Mouse (Mus musculus) liver, postnatal 0 days (tissue): Measurements from ENCODE around the gene Hmgcs2. TPM values are rescaled to one million over a fixed set of nuclear protein-coding genes. Genes with fewer than 3 reads are reported as not detected.

Experiments
- ATAC-seq: fragments of 200-750 bp; cut with Nextera tagmentation; 2 replicates; pipeline ENCODE4 v1.8.0; 2017; ENCODE audit warnings: mild to moderate bottlenecking, moderate library complexity
- DNase-seq: peaks from one replicate; pipeline ENCODE4 v3.0.0-alpha.2; 2016
- H3K27ac ChIP-seq: fragments of 300-500 bp; sonication (generic); 2 replicates; pipeline ENCODE4 v1.5.1; 2014; ENCODE audit warnings: antibody characterized with exemption, moderate library complexity, mild to moderate bottlenecking, low read depth
- H3K27me3 ChIP-seq: fragments of 300-500 bp; sonication (generic); 2 replicates; pipeline ENCODE4 v1.6.1; 2014; ENCODE audit warnings: low read length, control low read depth, mixed read lengths; ENCODE audit not compliant: insufficient read depth
- H3K36me3 ChIP-seq: fragments of 300-500 bp; sonication (generic); replicated peaks from 2 replicates; pipeline ENCODE4 v1.6.1; 2014; ENCODE audit warnings: mild to moderate bottlenecking, control low read depth, low read length, moderate library complexity, mixed read lengths; ENCODE audit not compliant: insufficient read depth
- H3K4me1 ChIP-seq: fragments of 300-500 bp; sonication (generic); 2 replicates; pipeline ENCODE4 v1.6.1; 2014; ENCODE audit warnings: antibody characterized with exemption, mild to moderate bottlenecking, control low read depth; ENCODE audit not compliant: insufficient read depth
- H3K4me2 ChIP-seq: fragments of 300-500 bp; sonication (generic); 2 replicates; pipeline ENCODE4 v1.6.1; 2014; ENCODE audit warnings: low read depth, mild to moderate bottlenecking, low read length, moderate library complexity, mixed read lengths
- H3K4me3 ChIP-seq: fragments of 300-500 bp; sonication (generic); 2 replicates; pipeline ENCODE4 v1.5.1; 2014; ENCODE audit warnings: low read depth, low read length
- H3K9ac ChIP-seq: fragments of 300-500 bp; sonication (generic); replicated peaks from 2 replicates; pipeline ENCODE4 v1.6.1; 2014; ENCODE audit warnings: mild to moderate bottlenecking, moderate library complexity
- H3K9me3 ChIP-seq: fragments of 300-500 bp; sonication (generic); 2 replicates; pipeline ENCODE4 v1.6.1; 2016; ENCODE audit warnings: mild to moderate bottlenecking, control low read depth, low read length, mixed read lengths
- CTCF ChIP-seq: sonication (generic); IDR thresholded peaks from 2 replicates; pipeline ENCODE4 v1.5.1; 2016; ENCODE audit warnings: antibody characterized with exemption, low read depth
- EP300 ChIP-seq: IDR thresholded peaks from 2 replicates; pipeline ENCODE4 v1.6.1; 2016; ENCODE audit warnings: antibody characterized with exemption, low read depth, mild to moderate bottlenecking
- WGBS: fragments of 180-500 bp; shearing (Covaris S2); extraction: QIAGEN DNeasy Blood & Tissue Kit; methylation state at CpG from one replicate; pipeline ENCODE4 v1.1.7; 2014; ENCODE audit not compliant: insufficient replicate concordance; 5-methylcytosine and 5-hydroxymethylcytosine counted together
- polyA plus RNA-seq: library from polyadenylated mRNA; unstranded; fragments of >200 nt; fragmentation: Nextera tagmentation; extraction: Ambion mirVana; gene quantifications from 2 replicates; pipeline ENCODE4 v1.2.1, GENCODE M21; 2015

The Hmgcs2 gene
- polyA plus RNA-seq: 1,492 and 1,631 TPM in 2 replicates

DNA sequence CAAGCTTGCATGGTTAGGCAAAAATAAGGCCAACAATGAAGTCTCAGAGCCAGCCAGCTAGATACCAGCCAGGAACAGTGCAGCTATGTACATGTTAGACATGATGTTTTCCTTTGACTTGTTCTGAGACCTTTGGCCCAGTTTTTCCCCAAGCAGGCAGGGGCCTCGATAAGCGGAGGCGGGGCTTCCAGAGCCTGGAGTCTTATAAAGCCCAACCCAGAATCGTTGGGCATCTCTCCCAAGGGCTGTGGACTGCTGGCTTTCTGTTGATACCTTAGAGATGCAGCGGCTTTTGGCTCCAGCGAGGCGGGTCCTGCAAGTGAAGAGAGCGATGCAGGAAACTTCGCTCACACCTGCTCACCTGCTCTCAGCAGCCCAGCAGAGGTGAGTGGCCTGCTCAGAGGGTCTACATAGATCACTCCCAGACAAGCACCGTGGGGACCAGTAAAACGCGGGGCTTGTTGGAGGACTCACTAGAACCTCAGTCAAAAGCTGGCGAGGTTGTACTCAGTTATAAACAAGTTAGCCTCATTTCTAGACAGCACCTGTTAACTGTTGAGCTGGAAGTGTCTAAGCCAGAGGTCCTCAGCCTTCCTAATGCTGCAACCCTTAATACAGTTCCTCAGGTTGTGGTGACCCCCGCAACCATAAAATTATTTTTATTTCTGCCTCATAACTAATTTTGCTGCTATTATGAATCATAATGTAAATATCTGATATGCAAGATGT lies at the start of gene Hmgcs2:
TSS of gene Hmgcs2 (plus strand) at position 232 of the 729 bp plus-strand sequence.
- peak within 1 kb of the TSS; percentile 94 for H3K27ac ChIP-seq

GRCm38 (mm10) chr3:98233504-98233903 lies 46.7 kb upstream of the Hmgcs2 start:
- TF ChIP-seq EP300 (no peak), CTCF (no peak)

More for the DNA sequence above, at the start of gene Hmgcs2:
- ATAC-seq (peak; percentile 68), DNase-seq (peak; percentile 82)
- H3K27me3 ChIP-seq: no peaks in the 10 kb centered on the region
- no peaks in the 10 kb centered on the region for H3K36me3 ChIP-seq
- TF ChIP-seq CTCF (no peak), EP300 (peak; percentile 52; the same call in 1 of the 2 replicates)
- H3K4me2 ChIP-seq: peak within 1 kb of the TSS; percentile 61
- H3K9ac ChIP-seq: peak within 1 kb of the TSS; percentile 76
- 51% methylated on average over 14 of the region's 14 CpGs for WGBS
- H3K4me1 ChIP-seq: peaks cover 14% of the 10 kb centered on the region
- H3K4me3 ChIP-seq: peak within 1 kb of the TSS; percentile 51
- H3K9me3 ChIP-seq: no peaks in the 10 kb centered on the region

GRCm38 (mm10) chr3:98236266-98236665 lies 44.0 kb upstream of the Hmgcs2 start:
- Histone ChIP-seq H3K9me3 (no peaks in the 10 kb centered on the region), H3K27me3 (no peaks in the 10 kb centered on the region), H3K4me1 (peaks cover 9% of the 10 kb centered on the region; the same call in 1 of the 2 replicates), H3K9ac (no peak overlapping the region), H3K4me3 (no peak overlapping the region), H3K36me3 (no peaks in the 10 kb centered on the region), H3K27ac (peak overlapping the region; percentile 68), H3K4me2 (no peak overlapping the region)
- ATAC-seq: peak; percentile 91
- no peak for TF ChIP-seq EP300
- TF ChIP-seq CTCF: no peak
- WGBS: 61% methylated on average over 6 of the region's 6 CpGs
- DNase-seq: peak; percentile 27

More at GRCm38 (mm10) chr3:98233504-98233903, 46.7 kb upstream of the Hmgcs2 start:
- no peak overlapping the region for H3K4me2 ChIP-seq
- ATAC-seq (no peak), DNase-seq (no peak)
- no peaks in the 10 kb centered on the region for H3K27me3 ChIP-seq
- H3K4me1 ChIP-seq: peaks cover 6% of the 10 kb centered on the region; the same call in 1 of the 2 replicates
- no peaks in the 10 kb centered on the region for H3K36me3 ChIP-seq
- no peak overlapping the region for H3K27ac ChIP-seq
- H3K9ac ChIP-seq: no peak overlapping the region
- no peak overlapping the region for H3K4me3 ChIP-seq
- H3K9me3 ChIP-seq: no peaks in the 10 kb centered on the region

DNA sequence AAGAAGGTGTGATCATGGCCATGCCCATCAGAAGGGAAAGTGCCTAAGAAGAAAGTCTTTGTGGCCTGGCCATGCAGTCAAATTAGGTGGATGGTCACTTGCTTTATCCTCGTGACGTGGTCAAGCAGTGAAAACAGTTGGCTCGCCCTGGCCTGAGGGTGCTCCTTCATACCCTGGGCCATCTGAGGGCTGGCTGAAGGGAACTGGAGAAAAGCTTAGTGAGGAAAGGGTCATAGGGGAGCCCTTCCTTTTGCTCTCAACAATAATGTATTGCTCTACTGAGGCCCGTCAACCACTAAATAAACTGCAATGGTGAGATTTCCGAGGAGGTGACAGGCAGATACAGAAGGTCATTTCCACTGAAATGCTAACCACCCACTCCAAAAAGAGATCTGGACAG lies 43.0 kb upstream of the Hmgcs2 start:
- no peak for DNase-seq
- no peaks in the 10 kb centered on the region for H3K9me3 ChIP-seq
- 72% methylated on average over 5 of the region's 5 CpGs for WGBS
- no peaks in the 10 kb centered on the region for H3K36me3 ChIP-seq
- TF ChIP-seq EP300 (no peak), CTCF (no peak)
- no peak for ATAC-seq
- no peaks in the 10 kb centered on the region for H3K27me3 ChIP-seq
- no peak overlapping the region for H3K27ac ChIP-seq
- no peak overlapping the region for H3K9ac ChIP-seq
- H3K4me3 ChIP-seq: no peak overlapping the region
- H3K4me2 ChIP-seq: no peak overlapping the region
- peaks cover 11% of the 10 kb centered on the region; the same call in 1 of the 2 replicates for H3K4me1 ChIP-seq

GRCm38 (mm10) chr3:98238150-98238549 lies 42.1 kb upstream of the Hmgcs2 start:
- 84% methylated on average over 3 of the region's 3 CpGs for WGBS
- ATAC-seq (no peak), DNase-seq (no peak)
- Histone ChIP-seq H3K9ac (no peak overlapping the region), H3K27me3 (no peaks in the 10 kb centered on the region), H3K4me3 (no peak overlapping the region), H3K9me3 (no peaks in the 10 kb centered on the region), H3K36me3 (no peaks in the 10 kb centered on the region), H3K27ac (no peak overlapping the region), H3K4me1 (peaks cover 11% of the 10 kb centered on the region; the same call in 1 of the 2 replicates), H3K4me2 (no peak overlapping the region)
- TF ChIP-seq CTCF (no peak), EP300 (no peak)

GRCm38 (mm10) chr3:98242051-98242450 lies 38.2 kb upstream of the Hmgcs2 start:
- Histone ChIP-seq H3K4me2 (no peak overlapping the region), H3K27me3 (no peaks in the 10 kb centered on the region), H3K4me3 (no peak overlapping the region), H3K36me3 (no peaks in the 10 kb centered on the region), H3K4me1 (peaks cover 7% of the 10 kb centered on the region; the same call in 1 of the 2 replicates), H3K9ac (0 out of 2 replicates have a peak overlapping the region, but pooled peaks have one; percentile 16), H3K27ac (peak overlapping the region; percentile 94), H3K9me3 (no peaks in the 10 kb centered on the region)
- TF ChIP-seq EP300 (no peak), CTCF (peak; percentile 36; the same call in 1 of the 2 replicates)
- DNase-seq (no peak), ATAC-seq (peak; percentile 32)
- 58% methylated on average over 3 of the region's 3 CpGs for WGBS
